Mouse (Mus musculus) megakaryocyte-erythroid progenitor cell, adult 5-6 weeks (primary cell): ENCODE data around the gene Sftpd. TPM values are rescaled to one million over a fixed set of nuclear protein-coding genes. Genes with fewer than 3 reads are reported as not detected.

Experiments
- ATAC-seq: replicated peaks from 2 replicates; pipeline ENCODE4 v1.8.0; 2016; ENCODE audit warnings: mild to moderate bottlenecking, inconsistent platforms; ENCODE audit not compliant: severe bottlenecking, poor library complexity, low FRiP score, low TSS enrichment
- total RNA-seq, 2 experiments: library from RNA; stranded (forward) in 1 of 2; stranded (reverse) in 1 of 2; fragments of 200-1000, 215-1000 nt in 1 of 2; fragments of >200 nt in 1 of 2; fragmentation: Nextera tagmentation in 1 of 2; gene quantifications; 2 replicates each; pipeline ENCODE4 v1.2.3; 2014 to 2017

Sftpd gene
- total RNA-seq (2014; fragmentation: Nextera tagmentation) (not detected in 2 replicates), total RNA-seq (2017) (not detected in 2 replicates)

- no peak for ATAC-seq
Measured at GRCm38 (mm10) chr14:41185059-41185821, at the start of gene Sftpd. TSS of gene Sftpd (minus strand) at chr14:41185149.

DNA sequence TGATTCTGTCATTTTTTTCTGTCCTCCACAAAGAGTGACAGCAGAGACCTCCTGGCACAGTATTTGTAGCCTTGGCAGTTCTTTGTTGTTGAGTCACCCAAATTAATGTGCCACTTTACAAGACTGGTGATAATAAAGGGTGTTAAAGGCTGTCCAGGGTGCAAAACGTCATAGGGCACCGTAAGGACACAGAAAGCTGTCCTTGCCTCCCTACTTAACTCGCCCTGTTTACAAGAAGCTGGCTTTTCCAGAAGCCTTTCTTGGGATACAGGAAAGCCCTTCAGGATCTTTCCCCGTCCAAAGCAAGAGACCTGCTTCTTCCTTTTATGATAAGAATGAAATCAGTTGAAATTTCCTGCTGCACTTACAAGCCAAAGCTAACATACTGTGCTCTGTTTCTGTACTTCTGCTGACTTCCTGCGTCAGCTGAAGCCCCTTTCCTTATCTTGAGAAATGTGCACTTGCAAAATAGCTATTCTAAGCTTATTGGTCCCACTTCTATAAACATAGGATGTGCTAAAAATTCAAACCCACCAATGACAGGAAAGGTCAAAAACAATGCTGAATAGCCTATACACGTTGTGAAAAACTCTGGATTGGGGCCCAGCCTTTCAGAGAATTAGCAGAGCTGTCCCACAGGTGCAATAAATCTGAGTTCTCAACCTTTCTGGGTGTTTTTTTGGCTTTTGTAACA, 13.2 kb upstream of the Sftpd start:
- no peak for ATAC-seq

DNA sequence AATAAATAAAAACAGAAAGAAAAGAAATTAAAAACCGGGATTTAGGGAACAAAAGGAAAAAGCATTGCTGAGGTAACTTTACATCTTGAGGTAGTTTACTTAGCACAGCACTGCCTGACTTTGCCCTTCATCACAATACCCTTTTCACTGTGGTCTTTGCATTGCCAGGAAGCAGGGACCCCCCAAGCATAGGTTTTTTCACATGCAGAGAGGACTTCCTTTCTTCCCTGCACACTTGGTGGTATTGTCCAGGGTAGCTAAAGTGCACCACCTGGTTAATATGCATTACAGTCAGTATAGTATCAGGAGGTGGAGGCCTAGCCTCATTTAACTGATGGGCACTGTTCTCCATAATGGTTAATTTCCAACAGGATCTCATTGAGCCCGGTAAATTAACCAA, 4.5 kb upstream of the Sftpd start:
- ATAC-seq: no peak

DNA sequence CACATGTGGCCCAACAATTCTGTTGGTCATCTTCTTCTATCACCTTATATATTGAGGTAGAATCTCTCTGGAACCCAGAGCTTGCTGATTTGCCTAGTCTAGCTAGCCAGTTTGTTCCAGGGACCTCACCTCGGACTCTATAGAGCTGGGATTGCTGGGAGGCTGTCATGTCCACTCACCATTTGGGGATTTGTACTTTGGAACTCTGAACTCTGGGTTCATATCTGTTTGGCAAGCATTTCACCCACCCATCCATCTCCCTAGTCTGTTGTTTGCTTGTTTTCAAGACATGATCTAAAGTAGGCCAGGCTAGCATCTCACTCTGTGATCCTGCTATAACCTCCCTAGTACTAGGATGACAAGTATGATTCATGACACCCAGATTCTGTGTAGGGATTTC, 10.1 kb downstream of the Sftpd start:
- no peak for ATAC-seq

DNA sequence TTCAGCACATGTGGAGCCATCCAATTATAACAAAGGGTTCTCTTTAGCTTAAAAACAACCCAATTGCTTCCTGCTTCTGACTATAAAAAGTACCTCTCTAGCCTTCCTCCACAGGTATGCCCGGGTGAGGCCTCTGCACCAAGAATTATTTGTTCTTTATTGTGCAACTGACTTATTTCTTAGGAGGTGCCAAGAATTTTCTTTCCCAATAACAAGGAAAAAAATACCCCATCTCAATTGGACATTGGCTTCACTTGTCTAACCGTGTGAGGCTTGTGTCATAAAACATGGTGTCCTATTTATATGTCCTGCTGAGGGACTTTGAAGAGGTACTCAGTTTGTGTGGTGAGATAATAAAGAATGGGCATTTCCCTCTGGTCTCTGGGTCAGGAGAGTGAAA, 14.4 kb downstream of the Sftpd start:
- no peak for ATAC-seq

DNA sequence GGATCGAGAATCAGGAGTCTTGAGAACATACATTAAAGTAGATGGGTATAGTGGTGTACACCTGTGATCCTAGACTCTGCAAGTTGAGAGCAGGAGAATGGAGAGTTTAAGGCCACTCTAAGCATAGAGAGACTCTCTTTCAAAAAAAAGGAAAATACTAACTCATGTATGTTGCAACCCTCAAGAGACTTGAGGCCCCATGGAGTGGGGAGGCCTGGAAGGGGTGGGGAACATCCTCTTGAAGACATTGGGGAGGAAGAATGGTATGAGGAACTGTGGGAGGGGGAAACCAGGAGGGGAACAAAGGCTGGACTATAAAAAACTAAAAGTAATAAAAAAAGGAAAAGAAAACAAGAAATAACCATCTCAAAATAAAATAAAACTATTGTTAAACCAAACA, 16.4 kb downstream of the Sftpd start:
- no peak for ATAC-seq

GRCm38 (mm10) chr14:41167278-41167677, 17.7 kb downstream of the Sftpd start:
- no peak for ATAC-seq

DNA sequence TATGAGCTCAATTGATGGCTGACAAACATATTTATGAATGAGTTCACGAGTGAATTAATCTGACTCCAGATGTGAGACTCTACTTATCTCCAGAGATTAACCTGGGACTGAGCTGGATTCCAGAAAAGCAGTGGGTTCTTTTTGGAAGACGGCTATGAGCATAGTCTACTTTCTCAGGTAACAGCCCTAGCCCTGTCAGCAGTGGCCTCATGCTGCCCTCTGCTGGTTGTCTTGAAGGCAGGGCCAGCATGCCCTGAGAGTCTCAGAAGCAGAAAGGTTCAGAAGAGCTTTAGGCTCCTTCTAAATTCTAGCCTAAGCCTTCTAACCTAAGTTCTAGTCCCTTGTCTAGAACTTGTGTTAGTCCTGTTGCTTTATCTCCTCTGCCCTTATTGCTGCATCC, 22.3 kb downstream of the Sftpd start:
- peak; percentile 61; the same call in 1 of the 2 replicates for ATAC-seq

GRCm38 (mm10) chr14:41160743-41161142, 24.2 kb downstream of the Sftpd start:
- ATAC-seq: no peak

DNA sequence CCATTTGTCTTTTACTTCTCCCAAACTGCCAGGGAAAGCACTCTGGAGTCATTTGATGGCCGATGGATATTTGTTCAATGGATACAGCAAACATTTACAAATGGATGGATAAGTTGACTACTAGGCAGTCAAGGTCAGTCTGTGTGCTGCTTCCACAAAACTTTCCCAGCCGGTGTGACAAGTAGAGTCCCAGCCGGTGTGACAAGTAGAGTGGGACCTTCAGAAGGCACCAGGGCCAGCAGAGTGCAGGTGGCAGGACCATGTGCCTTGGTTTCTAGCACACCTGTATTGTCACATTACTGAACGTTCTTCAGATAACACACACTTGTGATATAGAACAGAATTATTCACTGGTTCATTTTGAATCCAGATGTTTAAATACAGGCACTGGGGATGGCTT, 24.9 kb downstream of the Sftpd start:
- ATAC-seq: no peak

DNA sequence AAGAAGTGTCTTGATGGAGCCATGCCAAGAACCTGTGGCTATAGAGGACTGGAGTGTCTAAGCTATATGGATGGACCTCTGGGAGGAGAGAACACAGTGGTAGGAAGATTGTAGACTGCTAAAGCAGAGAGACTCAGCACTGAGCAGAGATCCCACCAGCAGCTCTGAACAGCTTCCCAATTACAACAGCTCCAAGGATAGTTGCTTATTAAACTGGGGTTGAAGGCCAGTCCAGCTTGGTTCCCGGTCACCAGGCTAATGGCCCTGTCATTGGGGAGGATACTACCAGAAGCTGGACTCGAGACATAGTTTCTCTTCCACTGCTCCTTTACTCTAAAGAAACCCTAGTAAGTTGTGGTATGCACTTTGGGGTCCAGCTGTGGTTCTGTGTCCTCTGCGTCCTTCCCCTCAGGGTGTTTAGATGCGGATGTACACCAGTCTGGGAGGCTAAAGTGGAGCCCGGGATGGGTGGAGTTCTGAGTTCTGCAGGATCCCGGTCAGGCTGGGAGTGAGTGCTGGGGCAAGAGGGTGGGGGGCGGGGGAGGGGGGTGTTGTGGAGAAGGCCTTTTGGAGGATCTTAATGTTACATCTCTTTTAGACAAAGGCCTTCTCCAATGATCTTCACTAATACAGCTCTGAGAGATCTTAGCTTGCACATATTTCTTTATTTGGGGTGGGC, 33.6 kb downstream of the Sftpd start, which contains the start of gene Mbl1:
Gene Mbl1 (plus strand): TSS at position 239 of the 679 bp plus-strand sequence.
- ATAC-seq: no peak

DNA sequence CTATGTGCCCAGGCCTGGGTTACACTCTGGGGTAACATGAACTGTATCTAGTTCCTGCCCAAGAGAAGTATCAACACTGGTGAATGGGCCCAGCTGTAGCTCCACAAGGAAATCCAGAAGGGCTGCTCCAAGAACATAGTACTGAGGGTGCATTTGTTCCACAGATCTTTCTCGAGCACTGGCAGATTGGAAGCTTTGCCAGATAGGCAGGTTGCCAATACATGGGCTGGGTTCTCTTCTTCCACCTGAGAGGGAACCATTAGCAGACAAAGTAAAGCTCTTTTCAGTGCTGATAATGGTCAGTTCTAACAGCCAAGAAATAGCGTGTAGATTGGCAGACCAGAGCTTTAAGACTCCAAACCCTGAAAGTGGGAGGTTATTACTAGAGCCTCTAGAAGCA, 37.6 kb downstream of the Sftpd start:
- ATAC-seq: no peak

GRCm38 (mm10) chr14:41146922-41147321, 38.0 kb downstream of the Sftpd start:
- ATAC-seq: no peak

GRCm38 (mm10) chr14:41146035-41146434, 38.9 kb downstream of the Sftpd start:
- ATAC-seq: no peak

- ATAC-seq: no peak
Measured at GRCm38 (mm10) chr14:41140686-41141085, 44.3 kb downstream of the Sftpd start.

DNA sequence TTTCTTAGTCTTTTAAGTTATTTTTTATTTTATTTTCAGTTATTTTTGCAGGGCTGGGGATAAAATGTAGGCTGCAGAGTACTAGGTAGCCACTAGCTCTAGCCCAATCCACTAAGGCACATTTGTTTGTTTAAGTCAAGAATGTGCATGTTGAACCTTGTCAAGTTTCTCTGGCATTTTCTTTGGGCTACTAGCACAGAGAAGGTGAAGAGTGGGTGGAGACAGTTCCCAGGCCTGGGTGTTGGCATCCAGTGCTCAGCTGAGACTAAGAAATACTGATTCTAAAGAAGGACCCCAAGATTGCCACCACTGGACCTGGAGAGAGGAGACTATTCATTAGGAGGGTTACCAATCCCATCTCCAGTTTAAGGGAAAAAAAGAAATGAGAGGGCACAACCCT, 47.9 kb downstream of the Sftpd start:
- no peak for ATAC-seq

- no peak for ATAC-seq
Measured at GRCm38 (mm10) chr14:41131540-41131939, 53.4 kb downstream of the Sftpd start, which contains the start of gene Sftpa1. TSS of gene Sftpa1 (plus strand) at chr14:41131782.

GRCm38 (mm10) chr14:41127997-41128396, 57.0 kb downstream of the Sftpd start:
- no peak for ATAC-seq

- no peak for ATAC-seq
Measured at GRCm38 (mm10) chr14:41124683-41125082, 60.3 kb downstream of the Sftpd start.
